Mouse (Mus musculus): ENCODE data around the gene AI597479.

DNA sequence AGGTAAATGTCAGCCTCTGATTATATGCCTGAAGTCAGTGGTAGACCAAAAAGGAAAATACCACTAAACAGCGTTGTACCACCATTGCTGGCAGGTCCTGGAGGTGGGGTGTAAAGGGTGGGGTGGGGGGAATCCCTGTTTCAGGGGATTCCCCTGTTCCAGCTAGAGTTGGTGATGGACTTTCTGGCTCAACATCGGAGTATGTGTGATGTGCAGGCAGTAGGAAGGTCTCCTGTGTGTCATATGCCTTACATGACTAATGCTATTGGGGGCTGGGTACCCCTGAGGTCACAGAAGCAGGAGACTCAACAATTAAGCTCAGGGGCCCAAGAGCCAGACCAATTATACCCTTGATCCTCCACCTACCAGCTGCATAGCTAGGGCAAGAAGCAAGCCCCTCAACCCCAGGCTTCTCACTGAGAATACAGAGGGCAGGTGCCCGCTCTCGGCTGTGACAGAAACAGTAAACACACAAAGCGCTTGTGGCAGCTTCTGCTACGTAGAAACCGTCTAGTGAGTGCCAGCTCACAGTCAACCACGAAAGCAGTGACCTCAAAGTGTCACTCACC, 45.9 kb downstream of the AI597479 start:
- no peak for TF ChIP-seq TAL1 (IDR thresholded peaks at IDR 0.05; ENCODE audit: low read length)
- TF ChIP-seq GATA1 (IDR thresholded peaks at IDR 0.05; ENCODE audit: low read length) = no peak

Data from erythroblast, embryonic 14.5 days (primary cell).